Mouse (Mus musculus) lung, embryonic 15.5 days (tissue): ENCODE data around the gene Senp5. TPM values are rescaled to one million over a fixed set of nuclear protein-coding genes. Genes with fewer than 3 reads are reported as not detected.

Source experiments
- ATAC-seq: fragments of 200-750 bp; cut with Nextera tagmentation; 2 replicates; pipeline ENCODE4 v1.8.0; 2017; ENCODE audit warnings: moderate number of reproducible peaks, borderline replicate concordance; ENCODE audit not compliant: low FRiP score, low TSS enrichment; ENCODE audit errors: extremely low read depth
- H3K27ac ChIP-seq: fragments of 300-500 bp; sonication (generic); 2 replicates; pipeline ENCODE4 v1.5.1; 2015; ENCODE audit warnings: moderate library complexity, mild to moderate bottlenecking, inconsistent platforms
- H3K27me3 ChIP-seq: fragments of 300-500 bp; sonication (generic); 2 replicates; pipeline ENCODE4 v1.6.1; 2015; ENCODE audit warnings: inconsistent platforms
- H3K36me3 ChIP-seq: fragments of 300-500 bp; sonication (generic); 2 replicates; pipeline ENCODE4 v1.6.1; 2015; ENCODE audit warnings: inconsistent platforms
- H3K4me1 ChIP-seq: fragments of 300-500 bp; sonication (generic); 2 replicates; pipeline ENCODE4 v1.6.1; 2015; ENCODE audit warnings: inconsistent platforms
- H3K4me2 ChIP-seq: fragments of 300-500 bp; sonication (generic); 2 replicates; pipeline ENCODE4 v1.6.1; 2015; ENCODE audit warnings: inconsistent platforms, mild to moderate bottlenecking, moderate library complexity
- H3K4me3 ChIP-seq: fragments of 300-500 bp; sonication (generic); 2 replicates; pipeline ENCODE4 v1.5.1; 2015; ENCODE audit warnings: mild to moderate bottlenecking, inconsistent platforms
- H3K9ac ChIP-seq: fragments of 300-500 bp; sonication (generic); 2 replicates; pipeline ENCODE4 v1.6.1; 2015; ENCODE audit warnings: inconsistent platforms
- H3K9me3 ChIP-seq: fragments of 300-500 bp; sonication (generic); 2 replicates; pipeline ENCODE4 v1.6.1; 2016; ENCODE audit warnings: inconsistent platforms
- WGBS: fragments of 180-500 bp; shearing (Covaris S2); methylation state at CpG from one replicate; pipeline ENCODE4 v1.1.7; 2015; 5-methylcytosine and 5-hydroxymethylcytosine counted together
- polyA plus RNA-seq: library from polyadenylated mRNA; unstranded; fragments of >200 nt; fragmentation: Nextera tagmentation; extraction: Ambion mirVana; gene quantifications from 2 replicates; pipeline ENCODE4 v1.2.1, GENCODE M21; 2015

Senp5 gene
- 12.2 and 13.5 TPM in 2 replicates for polyA plus RNA-seq

GRCm38 (mm10) chr16:32002509-32003477 is at the start of gene Senp5:
Gene Senp5 (minus strand): TSS chr16:32003287.
- H3K9me3 ChIP-seq = no peaks in the 10 kb centered on the region
- 2% methylated on average over 66 of the region's 66 CpGs for WGBS
- H3K4me3 ChIP-seq = peak within 1 kb of the TSS; percentile 93
- no peaks in the 10 kb centered on the region for H3K27me3 ChIP-seq
- H3K27ac ChIP-seq = peak within 1 kb of the TSS; percentile 79
- H3K36me3 ChIP-seq = peaks cover 3% of the 10 kb centered on the region; the same call in 1 of the 2 replicates
- peak; percentile 94 for ATAC-seq
- peak within 1 kb of the TSS; percentile 89 for H3K4me2 ChIP-seq
- peaks cover 17% of the 10 kb centered on the region for H3K4me1 ChIP-seq
- H3K9ac ChIP-seq = peak within 1 kb of the TSS; percentile 90

GRCm38 (mm10) chr16:32042367-32042766 is 39.3 kb upstream of the Senp5 start:
- no peak overlapping the region for H3K4me3 ChIP-seq
- H3K4me1 ChIP-seq = no peaks in the 10 kb centered on the region
- H3K27ac ChIP-seq = no peak overlapping the region
- H3K36me3 ChIP-seq = peaks cover 68% of the 10 kb centered on the region
- no peaks in the 10 kb centered on the region for H3K27me3 ChIP-seq
- no peak overlapping the region for H3K9ac ChIP-seq
- H3K9me3 ChIP-seq = no peaks in the 10 kb centered on the region
- no peak for ATAC-seq
- WGBS = 90% methylated on average over 4 of the region's 4 CpGs
- no peak overlapping the region for H3K4me2 ChIP-seq

- ATAC-seq = no peak
- H3K9me3 ChIP-seq = no peaks in the 10 kb centered on the region
- peaks cover 55% of the 10 kb centered on the region for H3K36me3 ChIP-seq
- no peaks in the 10 kb centered on the region for H3K27me3 ChIP-seq
- H3K27ac ChIP-seq = no peak overlapping the region
- WGBS = 91% methylated on average over 9 of the region's 9 CpGs
- no peak overlapping the region for H3K4me3 ChIP-seq
- no peaks in the 10 kb centered on the region for H3K4me1 ChIP-seq
- no peak overlapping the region for H3K9ac ChIP-seq
- H3K4me2 ChIP-seq = no peak overlapping the region
These were observed 16.6 kb upstream of the Senp5 start for GRCm38 (mm10) chr16:32019678-32020077.

GRCm38 (mm10) chr16:32010330-32010729 is 7.2 kb upstream of the Senp5 start:
- ATAC-seq = no peak
- 76% methylated on average over 4 of the region's 4 CpGs for WGBS
- Histone ChIP-seq H3K27me3 (no peaks in the 10 kb centered on the region), H3K27ac (no peak overlapping the region), H3K4me2 (no peak overlapping the region), H3K9me3 (no peaks in the 10 kb centered on the region), H3K9ac (no peak overlapping the region), H3K36me3 (no peaks in the 10 kb centered on the region), H3K4me1 (0 out of 2 replicates have a peak, but pooled peaks cover 4% of the 10 kb centered on the region), H3K4me3 (no peak overlapping the region)

GRCm38 (mm10) chr16:32009913-32010312 is 6.8 kb upstream of the Senp5 start:
- no peaks in the 10 kb centered on the region for H3K27me3 ChIP-seq
- peak; percentile 42; the same call in 1 of the 2 replicates for ATAC-seq
- 26% methylated on average over 5 of the region's 5 CpGs for WGBS
- 0 out of 2 replicates have a peak, but pooled peaks cover 4% of the 10 kb centered on the region for H3K4me1 ChIP-seq
- no peak overlapping the region for H3K4me3 ChIP-seq
- no peaks in the 10 kb centered on the region for H3K9me3 ChIP-seq
- H3K36me3 ChIP-seq = no peaks in the 10 kb centered on the region
- H3K27ac ChIP-seq = no peak overlapping the region
- H3K4me2 ChIP-seq = no peak overlapping the region
- H3K9ac ChIP-seq = no peak overlapping the region

- Histone ChIP-seq H3K27me3 (no peaks in the 10 kb centered on the region), H3K36me3 (no peaks in the 10 kb centered on the region), H3K4me2 (peak overlapping the region; percentile 20; the same call in 1 of the 2 replicates), H3K9ac (no peak overlapping the region), H3K4me3 (no peak overlapping the region), H3K4me1 (peaks cover 5% of the 10 kb centered on the region; the same call in 1 of the 2 replicates), H3K27ac (no peak overlapping the region), H3K9me3 (no peaks in the 10 kb centered on the region)
- ATAC-seq = no peak
- WGBS = 50% methylated on average over 10 of the region's 10 CpGs
These were observed 5.6 kb upstream of the Senp5 start for GRCm38 (mm10) chr16:32008529-32009293.

- H3K27me3 ChIP-seq = no peaks in the 10 kb centered on the region
- 96% methylated on average over 3 of the region's 3 CpGs for WGBS
- no peak for ATAC-seq
- no peak overlapping the region for H3K4me3 ChIP-seq
- H3K9me3 ChIP-seq = no peaks in the 10 kb centered on the region
- H3K9ac ChIP-seq = no peak overlapping the region
- H3K4me1 ChIP-seq = peaks cover 20% of the 10 kb centered on the region
- H3K27ac ChIP-seq = no peak overlapping the region
- H3K36me3 ChIP-seq = peaks cover under 1% of the 10 kb centered on the region; the same call in 1 of the 2 replicates
- no peak overlapping the region for H3K4me2 ChIP-seq
These were observed 1.6 kb upstream of the Senp5 start for GRCm38 (mm10) chr16:32004731-32005130.

- H3K4me1 ChIP-seq = peaks cover 4% of the 10 kb centered on the region
- H3K9ac ChIP-seq = no peak overlapping the region
- no peaks in the 10 kb centered on the region for H3K27me3 ChIP-seq
- no peak for ATAC-seq
- no peaks in the 10 kb centered on the region for H3K9me3 ChIP-seq
- H3K27ac ChIP-seq = no peak overlapping the region
- H3K36me3 ChIP-seq = peaks cover 15% of the 10 kb centered on the region
- H3K4me3 ChIP-seq = no peak overlapping the region
- 82% methylated on average over 5 of the region's 5 CpGs for WGBS
- no peak overlapping the region for H3K4me2 ChIP-seq
These were observed 6.7 kb downstream of the Senp5 start for GRCm38 (mm10) chr16:31996371-31996770.

GRCm38 (mm10) chr16:31993946-31994345 is 9.1 kb downstream of the Senp5 start:
- no peaks in the 10 kb centered on the region for H3K9me3 ChIP-seq
- H3K27me3 ChIP-seq = no peaks in the 10 kb centered on the region
- no peak overlapping the region for H3K27ac ChIP-seq
- ATAC-seq = no peak
- peaks cover 25% of the 10 kb centered on the region for H3K36me3 ChIP-seq
- H3K4me1 ChIP-seq = no peaks in the 10 kb centered on the region
- no peak overlapping the region for H3K4me3 ChIP-seq
- H3K9ac ChIP-seq = no peak overlapping the region
- H3K4me2 ChIP-seq = no peak overlapping the region

GRCm38 (mm10) chr16:31993195-31993594 is 9.9 kb downstream of the Senp5 start:
- no peak overlapping the region for H3K9ac ChIP-seq
- H3K4me1 ChIP-seq = no peaks in the 10 kb centered on the region
- no peaks in the 10 kb centered on the region for H3K9me3 ChIP-seq
- peaks cover 29% of the 10 kb centered on the region for H3K36me3 ChIP-seq
- no peak overlapping the region for H3K4me2 ChIP-seq
- no peak overlapping the region for H3K27ac ChIP-seq
- no peak for ATAC-seq
- no peaks in the 10 kb centered on the region for H3K27me3 ChIP-seq
- H3K4me3 ChIP-seq = no peak overlapping the region
- 96% methylated on average over 4 of the region's 4 CpGs for WGBS

- no peaks in the 10 kb centered on the region for H3K27me3 ChIP-seq
- H3K9ac ChIP-seq = no peak overlapping the region
- 44% methylated on average over 1 of the region's 1 CpGs for WGBS
- no peak for ATAC-seq
- H3K4me2 ChIP-seq = no peak overlapping the region
- H3K4me3 ChIP-seq = no peak overlapping the region
- H3K27ac ChIP-seq = no peak overlapping the region
- H3K9me3 ChIP-seq = no peaks in the 10 kb centered on the region
- H3K4me1 ChIP-seq = no peaks in the 10 kb centered on the region
- peaks cover 34% of the 10 kb centered on the region for H3K36me3 ChIP-seq
These were observed 11.0 kb downstream of the Senp5 start for GRCm38 (mm10) chr16:31992039-31992438.

- Histone ChIP-seq H3K36me3 (peaks cover 43% of the 10 kb centered on the region), H3K4me3 (no peak overlapping the region), H3K4me1 (no peaks in the 10 kb centered on the region), H3K9me3 (no peaks in the 10 kb centered on the region), H3K27me3 (no peaks in the 10 kb centered on the region), H3K27ac (no peak overlapping the region), H3K9ac (no peak overlapping the region), H3K4me2 (no peak overlapping the region)
- ATAC-seq = no peak
- 71% methylated on average over 5 of the region's 5 CpGs for WGBS
These were observed 22.1 kb downstream of the Senp5 start for GRCm38 (mm10) chr16:31980946-31981345.
